Mouse (Mus musculus) stomach, embryonic 15.5 days (tissue): ENCODE data around the gene Ston1. TPM values are rescaled to one million over a fixed set of nuclear protein-coding genes. Genes with fewer than 3 reads are reported as not detected.

Experiments used
- ATAC-seq: fragments of 200-750 bp; cut with Nextera tagmentation; 2 replicates; pipeline ENCODE4 v1.8.0; 2017; ENCODE audit warnings: low read depth, moderate number of reproducible peaks, moderate TSS enrichment; ENCODE audit not compliant: insufficient read depth, low FRiP score
- H3K27ac ChIP-seq: fragments of 300-500 bp; sonication (generic); 2 replicates; pipeline ENCODE4 v1.5.1; 2015; ENCODE audit warnings: mild to moderate bottlenecking, inconsistent platforms
- H3K27me3 ChIP-seq: fragments of 300-500 bp; sonication (generic); replicated peaks from 2 replicates; pipeline ENCODE4 v1.6.1; 2015; ENCODE audit warnings: inconsistent platforms
- H3K36me3 ChIP-seq: fragments of 300-500 bp; sonication (generic); 2 replicates; pipeline ENCODE4 v1.6.1; 2015; ENCODE audit warnings: inconsistent platforms
- H3K4me1 ChIP-seq: fragments of 300-500 bp; sonication (generic); 2 replicates; pipeline ENCODE4 v1.6.1; 2015; ENCODE audit warnings: inconsistent platforms
- H3K4me2 ChIP-seq: fragments of 300-500 bp; sonication (generic); 2 replicates; pipeline ENCODE4 v1.6.1; 2015; ENCODE audit warnings: mild to moderate bottlenecking, inconsistent platforms
- H3K4me3 ChIP-seq: fragments of 300-500 bp; sonication (generic); replicated peaks from 2 replicates; pipeline ENCODE4 v1.5.1; 2015; ENCODE audit warnings: inconsistent platforms
- H3K9ac ChIP-seq: fragments of 300-500 bp; sonication (generic); 2 replicates; pipeline ENCODE4 v1.6.1; 2015; ENCODE audit warnings: inconsistent platforms
- H3K9me3 ChIP-seq: fragments of 300-500 bp; sonication (generic); 2 replicates; pipeline ENCODE4 v1.6.1; 2016; ENCODE audit warnings: inconsistent platforms
- WGBS: fragments of 180-500 bp; shearing (Covaris S2); methylation state at CpG from one replicate; pipeline ENCODE4 v1.1.7; 2015; 5-methylcytosine and 5-hydroxymethylcytosine counted together
- polyA plus RNA-seq: library from polyadenylated mRNA; unstranded; fragments of >200 nt; fragmentation: Nextera tagmentation; extraction: Ambion mirVana; gene quantifications from 2 replicates; pipeline ENCODE4 v1.2.1, GENCODE M21; 2015

Ston1 gene
- polyA plus RNA-seq, 1 experiment from 2014 or later: 5.1 TPM

GRCm38 (mm10) chr17:88563611-88564010 is 33.9 kb upstream of the Ston1 start:
- no peaks in the 10 kb centered on the region for H3K9me3 ChIP-seq
- H3K36me3 ChIP-seq: peaks cover 11% of the 10 kb centered on the region; the same call in 1 of the 2 replicates
- H3K4me1 ChIP-seq: no peaks in the 10 kb centered on the region
- WGBS: 57% methylated on average over 3 of the region's 3 CpGs
- H3K4me2 ChIP-seq: no peak overlapping the region
- no peak overlapping the region for H3K9ac ChIP-seq
- no peak for ATAC-seq
- no peaks in the 10 kb centered on the region for H3K27me3 ChIP-seq
- H3K27ac ChIP-seq: no peak overlapping the region
- H3K4me3 ChIP-seq: no peak overlapping the region

GRCm38 (mm10) chr17:88569807-88570540 is 27.5 kb upstream of the Ston1 start:
- 88% methylated on average over 10 of the region's 10 CpGs for WGBS
- H3K4me3 ChIP-seq: no peak overlapping the region
- peaks cover 31% of the 10 kb centered on the region for H3K36me3 ChIP-seq

GRCm38 (mm10) chr17:88570784-88571183 is 26.7 kb upstream of the Ston1 start:
- Histone ChIP-seq H3K27ac (no peak overlapping the region), H3K27me3 (no peaks in the 10 kb centered on the region), H3K4me3 (no peak overlapping the region), H3K9ac (no peak overlapping the region), H3K36me3 (peaks cover 31% of the 10 kb centered on the region), H3K4me2 (no peak overlapping the region), H3K9me3 (no peaks in the 10 kb centered on the region), H3K4me1 (no peaks in the 10 kb centered on the region)
- no peak for ATAC-seq
- WGBS: 88% methylated on average over 11 of the region's 11 CpGs

More at GRCm38 (mm10) chr17:88569807-88570540, 27.5 kb upstream of the Ston1 start:
- no peak for ATAC-seq
- Histone ChIP-seq H3K27ac (no peak overlapping the region), H3K9me3 (no peaks in the 10 kb centered on the region), H3K4me1 (no peaks in the 10 kb centered on the region), H3K9ac (no peak overlapping the region), H3K27me3 (no peaks in the 10 kb centered on the region), H3K4me2 (no peak overlapping the region)

GRCm38 (mm10) chr17:88574811-88575210 is 22.7 kb upstream of the Ston1 start:
- Histone ChIP-seq H3K4me3 (no peak overlapping the region), H3K27ac (no peak overlapping the region), H3K4me2 (no peak overlapping the region), H3K27me3 (no peaks in the 10 kb centered on the region), H3K4me1 (no peaks in the 10 kb centered on the region), H3K9me3 (no peaks in the 10 kb centered on the region), H3K9ac (no peak overlapping the region), H3K36me3 (peaks cover 34% of the 10 kb centered on the region)
- ATAC-seq: no peak
- WGBS: 76% methylated on average over 5 of the region's 5 CpGs

- no peaks in the 10 kb centered on the region for H3K9me3 ChIP-seq
- no peak for ATAC-seq
- WGBS: 76% methylated on average over 20 of the region's 20 CpGs
- no peak overlapping the region for H3K9ac ChIP-seq
- no peaks in the 10 kb centered on the region for H3K27me3 ChIP-seq
- H3K4me1 ChIP-seq: peaks cover 12% of the 10 kb centered on the region; the same call in 1 of the 2 replicates
- no peak overlapping the region for H3K4me3 ChIP-seq
- H3K36me3 ChIP-seq: peaks cover 11% of the 10 kb centered on the region
- H3K4me2 ChIP-seq: no peak overlapping the region
- no peak overlapping the region for H3K27ac ChIP-seq
Observed at GRCm38 (mm10) chr17:88578522-88579242, 18.8 kb upstream of the Ston1 start.

GRCm38 (mm10) chr17:88580556-88580955 is 16.9 kb upstream of the Ston1 start:
- H3K9ac ChIP-seq: no peak overlapping the region
- H3K27ac ChIP-seq: peak overlapping the region; percentile 28; the same call in 1 of the 2 replicates
- no peaks in the 10 kb centered on the region for H3K27me3 ChIP-seq
- H3K36me3 ChIP-seq: peaks cover 25% of the 10 kb centered on the region
- no peaks in the 10 kb centered on the region for H3K9me3 ChIP-seq
- 0 out of 2 replicates have a peak, but pooled peaks have one; percentile 11 for ATAC-seq
- H3K4me3 ChIP-seq: no peak overlapping the region
- WGBS: 61% methylated on average over 6 of the region's 6 CpGs
- H3K4me2 ChIP-seq: no peak overlapping the region
- H3K4me1 ChIP-seq: peaks cover 12% of the 10 kb centered on the region; the same call in 1 of the 2 replicates

- H3K4me2 ChIP-seq: no peak overlapping the region
- no peaks in the 10 kb centered on the region for H3K27me3 ChIP-seq
- 42% methylated on average over 6 of the region's 6 CpGs for WGBS
- H3K9me3 ChIP-seq: no peaks in the 10 kb centered on the region
- no peak overlapping the region for H3K27ac ChIP-seq
- peaks cover 32% of the 10 kb centered on the region for H3K36me3 ChIP-seq
- no peak overlapping the region for H3K9ac ChIP-seq
- H3K4me3 ChIP-seq: no peak overlapping the region
- ATAC-seq: no peak
- H3K4me1 ChIP-seq: peaks cover 12% of the 10 kb centered on the region; the same call in 1 of the 2 replicates
Observed at GRCm38 (mm10) chr17:88581511-88582021, 15.9 kb upstream of the Ston1 start.

GRCm38 (mm10) chr17:88582999-88583398 is 14.5 kb upstream of the Ston1 start:
- WGBS: 84% methylated on average over 11 of the region's 11 CpGs
- Histone ChIP-seq H3K9ac (no peak overlapping the region), H3K27ac (peak overlapping the region; percentile 63; the same call in 1 of the 2 replicates), H3K4me3 (no peak overlapping the region), H3K27me3 (no peaks in the 10 kb centered on the region), H3K4me1 (peaks cover 12% of the 10 kb centered on the region; the same call in 1 of the 2 replicates), H3K4me2 (peak overlapping the region; percentile 27), H3K36me3 (peaks cover 28% of the 10 kb centered on the region), H3K9me3 (no peaks in the 10 kb centered on the region)
- no peak for ATAC-seq

- Histone ChIP-seq H3K27me3 (no peaks in the 10 kb centered on the region), H3K4me3 (no peak overlapping the region), H3K9ac (no peak overlapping the region), H3K9me3 (no peaks in the 10 kb centered on the region), H3K4me1 (peaks cover 12% of the 10 kb centered on the region; the same call in 1 of the 2 replicates), H3K36me3 (peaks cover 27% of the 10 kb centered on the region), H3K4me2 (peak overlapping the region; percentile 27), H3K27ac (peak overlapping the region; percentile 63; the same call in 1 of the 2 replicates)
- WGBS: 72% methylated on average over 8 of the region's 8 CpGs
- ATAC-seq: peak; percentile 40
Observed at GRCm38 (mm10) chr17:88583411-88583810, 14.1 kb upstream of the Ston1 start.

GRCm38 (mm10) chr17:88587371-88587770 is 10.1 kb upstream of the Ston1 start:
- no peak overlapping the region for H3K4me2 ChIP-seq
- no peaks in the 10 kb centered on the region for H3K27me3 ChIP-seq
- H3K9ac ChIP-seq: no peak overlapping the region
- H3K4me3 ChIP-seq: no peak overlapping the region
- 86% methylated on average over 15 of the region's 15 CpGs for WGBS
- peaks cover 31% of the 10 kb centered on the region for H3K36me3 ChIP-seq
- H3K27ac ChIP-seq: no peak overlapping the region
- 0 out of 2 replicates have a peak, but pooled peaks cover 4% of the 10 kb centered on the region for H3K4me1 ChIP-seq
- H3K9me3 ChIP-seq: no peaks in the 10 kb centered on the region
- no peak for ATAC-seq

- no peak; the same call in 1 of the 2 replicates for ATAC-seq
- peaks cover 31% of the 10 kb centered on the region for H3K36me3 ChIP-seq
- 90% methylated on average over 8 of the region's 8 CpGs for WGBS
Observed at GRCm38 (mm10) chr17:88588228-88588627, 9.3 kb upstream of the Ston1 start.

GRCm38 (mm10) chr17:88590251-88590650 is 7.2 kb upstream of the Ston1 start:
- no peak overlapping the region for H3K4me2 ChIP-seq
- no peaks in the 10 kb centered on the region for H3K4me1 ChIP-seq
- 81% methylated on average over 6 of the region's 6 CpGs for WGBS
- H3K27me3 ChIP-seq: no peaks in the 10 kb centered on the region
- H3K9me3 ChIP-seq: no peaks in the 10 kb centered on the region
- peaks cover 20% of the 10 kb centered on the region for H3K36me3 ChIP-seq
- H3K27ac ChIP-seq: no peak overlapping the region
- H3K9ac ChIP-seq: no peak overlapping the region
- H3K4me3 ChIP-seq: no peak overlapping the region
- no peak for ATAC-seq

More at GRCm38 (mm10) chr17:88588228-88588627, 9.3 kb upstream of the Ston1 start:
- Histone ChIP-seq H3K27me3 (no peaks in the 10 kb centered on the region), H3K9me3 (no peaks in the 10 kb centered on the region), H3K4me2 (no peak overlapping the region), H3K4me1 (0 out of 2 replicates have a peak, but pooled peaks cover under 1% of the 10 kb centered on the region), H3K9ac (no peak overlapping the region), H3K4me3 (no peak overlapping the region), H3K27ac (no peak overlapping the region)
